Mouse (Mus musculus) c-Kit-positive CD71-positive TER-119-positive erythroid progenitor cells, embryonic 14.5 days (primary cell): ENCODE results near the gene Pex26.

Experiments used
- DNase-seq: peaks from one replicate; pipeline ENCODE4 v3.0.0-alpha.2; 2013; ENCODE audit warnings: low spot score

Pex26 gene

DNA sequence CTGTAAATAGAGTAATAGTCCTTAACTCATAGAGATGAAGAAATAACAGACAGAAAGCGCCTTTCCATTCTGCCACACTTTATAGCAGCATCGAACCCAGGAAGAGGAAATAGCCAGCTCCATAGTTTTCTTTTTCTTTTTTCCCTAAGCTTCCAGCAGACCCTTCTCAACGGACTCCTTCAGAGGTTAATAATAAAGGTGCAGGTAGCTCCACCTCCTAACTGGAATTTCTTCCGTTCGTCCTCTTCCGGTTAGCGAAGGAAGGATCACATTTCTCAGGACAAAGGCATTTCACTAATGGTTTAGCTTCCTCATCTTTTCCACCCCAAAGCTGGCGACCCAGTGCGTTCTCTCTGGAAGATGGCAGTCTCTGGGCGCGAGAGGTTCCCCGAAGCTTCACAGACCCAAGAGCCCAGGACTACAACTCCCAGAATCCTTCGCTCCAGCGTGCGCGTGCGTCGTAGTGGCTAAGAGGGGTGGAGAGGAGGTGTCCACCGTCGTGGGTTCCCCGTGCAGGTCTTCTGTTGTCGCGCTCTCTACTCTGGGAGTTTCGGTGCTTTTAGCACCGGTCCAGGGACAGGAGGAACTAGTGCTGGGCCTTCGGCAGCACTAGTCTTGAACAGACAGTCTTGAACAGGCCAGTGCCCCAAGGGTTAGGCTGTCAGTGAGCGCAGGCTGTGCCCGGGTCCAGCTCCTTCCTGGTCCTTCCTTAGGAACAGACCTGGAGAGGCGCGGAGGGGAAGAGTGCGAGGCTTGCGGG lies at the start of gene Pex26:
TSS of gene Pex26 (plus strand) at position 254 of the 760 bp plus-strand sequence.
- DNase-seq: peak; percentile 89

DNA sequence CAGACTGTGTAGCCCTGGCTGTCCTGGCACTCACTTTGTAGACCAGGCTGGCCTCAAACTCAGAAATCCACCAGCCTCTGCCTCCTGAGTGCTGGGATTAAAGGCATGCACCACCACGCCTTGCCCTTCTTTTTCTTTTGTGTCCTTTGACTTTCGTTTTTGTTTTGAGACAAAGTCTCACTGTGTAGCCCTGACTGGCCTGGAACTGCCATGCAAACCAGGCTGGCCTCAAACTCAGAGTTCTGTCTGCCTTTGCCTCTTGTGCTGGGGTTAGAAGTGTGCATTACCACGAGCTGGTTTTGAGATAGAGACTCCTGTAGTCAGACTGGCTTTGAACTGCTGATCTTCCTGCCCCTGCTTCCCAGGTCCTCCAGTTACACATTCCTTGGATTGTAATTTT lies 49.2 kb upstream of the Pex26 start:
- DNase-seq: no peak

DNA sequence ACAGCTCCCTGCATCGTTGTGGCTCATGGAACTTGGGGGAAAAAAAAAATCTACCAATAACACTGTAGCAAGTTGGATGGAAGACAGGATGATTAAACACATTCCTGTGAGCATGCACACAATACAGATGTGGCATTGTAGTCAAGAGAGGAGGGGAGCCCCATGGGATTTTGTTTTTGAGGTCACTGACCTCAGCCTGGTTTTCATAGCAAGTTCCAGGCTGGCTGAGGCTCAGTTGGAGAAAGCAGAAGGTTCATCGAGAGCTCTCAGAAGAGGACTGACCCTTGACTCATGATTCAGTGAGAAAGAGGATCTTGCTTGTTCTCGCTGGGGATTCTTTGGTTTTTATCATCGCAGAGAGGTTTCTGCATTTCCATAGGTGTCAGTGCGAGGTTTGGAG lies 48.6 kb upstream of the Pex26 start:
- no peak for DNase-seq

DNA sequence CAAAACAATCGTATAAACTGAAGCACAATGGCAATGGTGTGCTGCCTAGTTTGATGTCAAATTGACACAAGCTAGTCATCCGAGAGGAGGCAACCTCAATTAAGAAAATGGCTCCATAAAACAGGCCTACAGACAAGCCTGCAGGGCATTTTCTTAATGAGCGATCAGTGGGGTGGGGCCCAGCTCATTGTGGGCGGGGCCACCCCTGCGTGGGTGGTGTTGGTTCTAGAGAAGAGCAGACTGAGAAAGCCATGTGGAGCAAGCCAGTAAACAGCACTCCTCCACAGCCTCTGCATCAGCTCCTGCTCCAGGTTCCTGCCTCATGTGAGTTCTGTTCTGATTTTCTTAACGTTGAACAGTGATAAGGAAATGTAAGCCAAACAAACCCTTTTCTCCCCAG lies 46.2 kb upstream of the Pex26 start:
- peak; percentile 46 for DNase-seq

DNA sequence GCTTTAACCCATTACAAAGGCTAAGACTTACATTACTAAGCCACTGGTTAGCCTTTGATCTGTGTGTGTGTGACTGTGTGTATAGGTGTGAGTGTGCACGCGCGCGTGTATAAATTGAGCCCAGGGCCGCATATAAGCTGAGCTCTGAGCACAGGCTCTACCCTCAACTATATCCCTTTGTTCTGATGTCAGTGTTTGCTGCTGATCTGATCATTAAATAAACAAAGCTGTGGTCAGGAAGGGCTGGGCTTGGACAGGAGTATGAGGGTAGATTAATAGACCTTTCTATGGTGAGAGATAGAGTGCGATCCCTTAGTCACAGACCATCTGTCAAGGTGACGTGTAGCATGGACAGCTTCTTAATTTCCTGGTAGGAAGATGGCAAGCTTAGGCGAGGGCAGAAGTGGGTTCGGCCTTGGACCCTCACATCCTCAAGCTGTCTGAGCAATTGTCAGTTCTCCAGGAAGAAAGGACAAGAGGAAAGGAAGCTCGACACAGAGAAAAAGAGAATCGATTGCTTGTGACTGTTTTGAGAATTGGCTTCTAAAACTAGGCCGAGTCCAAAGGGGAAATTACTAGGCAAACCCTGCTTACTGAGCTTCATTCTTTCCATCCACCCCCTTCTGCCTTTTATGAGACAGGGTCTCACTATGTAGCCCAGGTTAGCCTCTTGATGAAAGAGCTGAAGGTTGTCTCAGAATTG lies 45.0 kb upstream of the Pex26 start:
- no peak for DNase-seq

DNA sequence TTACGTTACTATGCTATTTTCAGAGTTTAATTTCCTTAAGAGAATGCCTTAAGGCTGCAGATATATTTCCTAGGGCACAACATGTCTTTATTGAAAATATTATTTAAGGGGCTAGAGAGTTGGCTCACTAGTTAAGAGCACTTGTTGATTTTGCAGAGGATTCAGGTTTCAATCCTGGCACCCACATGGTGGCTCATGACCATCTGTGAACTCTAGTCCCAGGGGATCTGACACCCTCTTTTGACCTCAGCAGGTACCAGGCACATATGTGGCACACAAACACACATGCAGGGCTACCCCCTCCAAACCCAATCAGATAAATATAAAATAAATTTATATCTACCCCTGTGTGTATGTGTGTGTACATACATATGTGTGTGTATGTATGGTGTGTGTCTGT lies 44.2 kb upstream of the Pex26 start:
- no peak for DNase-seq

DNA sequence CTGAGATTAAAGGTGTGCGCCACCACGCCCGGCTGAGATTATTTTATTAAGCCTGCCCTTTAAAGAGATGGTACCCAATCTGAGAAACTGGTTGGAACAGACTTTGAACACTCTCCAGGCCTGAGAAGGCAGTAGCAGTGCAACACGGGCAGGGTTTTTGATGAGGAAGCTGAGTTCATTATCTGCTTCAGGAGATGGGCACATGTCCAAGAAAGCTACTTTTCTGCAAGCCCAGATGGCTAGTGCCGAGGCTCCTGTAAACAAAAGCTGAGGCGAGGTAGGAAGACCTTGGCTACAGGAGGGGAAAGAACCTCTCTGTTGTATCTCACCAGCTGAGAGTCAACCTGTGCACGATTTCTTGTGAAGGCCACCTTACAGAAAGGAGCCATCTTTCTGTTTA lies 41.2 kb upstream of the Pex26 start:
- no peak for DNase-seq

DNA sequence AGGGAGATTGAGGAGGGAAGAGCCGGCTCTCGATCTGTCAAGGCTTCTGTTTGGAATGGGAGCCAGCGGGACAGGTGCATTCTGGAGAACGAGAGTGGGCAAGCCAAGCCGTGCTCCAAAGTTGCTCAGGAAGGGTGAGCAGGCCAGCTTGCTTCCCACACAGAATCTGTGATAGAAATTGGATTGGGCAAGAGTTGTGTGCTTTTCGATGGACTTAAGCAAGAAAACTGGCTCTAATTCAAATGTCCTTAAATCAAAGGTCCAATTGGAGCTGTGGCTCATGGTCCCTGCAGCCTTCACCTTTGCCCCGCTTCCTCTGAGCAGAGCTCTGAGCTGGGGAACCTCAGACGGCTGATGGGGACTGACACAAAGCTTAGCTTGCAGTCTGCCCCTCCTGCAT lies 40.0 kb upstream of the Pex26 start:
- DNase-seq: no peak

DNA sequence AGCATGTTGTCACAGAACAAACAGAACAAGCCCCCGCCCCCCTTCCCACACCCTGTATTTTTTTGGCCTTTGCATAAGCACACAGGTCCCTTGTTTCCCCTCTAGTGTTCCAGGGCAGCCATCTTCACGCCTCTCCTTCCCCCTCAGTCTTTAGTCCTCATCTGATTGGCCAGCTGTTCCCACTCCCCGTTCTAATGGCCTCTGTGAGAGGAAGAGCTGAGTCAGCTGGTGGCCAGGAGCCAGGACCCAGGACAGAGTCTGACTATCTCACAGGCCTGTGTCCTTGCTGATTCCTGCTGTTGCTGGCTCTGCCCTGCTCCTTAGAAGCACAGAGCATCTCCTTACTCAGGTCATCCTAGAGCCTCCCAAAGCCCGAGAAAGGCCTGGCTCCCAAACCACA lies 39.4 kb upstream of the Pex26 start:
- no peak for DNase-seq

DNA sequence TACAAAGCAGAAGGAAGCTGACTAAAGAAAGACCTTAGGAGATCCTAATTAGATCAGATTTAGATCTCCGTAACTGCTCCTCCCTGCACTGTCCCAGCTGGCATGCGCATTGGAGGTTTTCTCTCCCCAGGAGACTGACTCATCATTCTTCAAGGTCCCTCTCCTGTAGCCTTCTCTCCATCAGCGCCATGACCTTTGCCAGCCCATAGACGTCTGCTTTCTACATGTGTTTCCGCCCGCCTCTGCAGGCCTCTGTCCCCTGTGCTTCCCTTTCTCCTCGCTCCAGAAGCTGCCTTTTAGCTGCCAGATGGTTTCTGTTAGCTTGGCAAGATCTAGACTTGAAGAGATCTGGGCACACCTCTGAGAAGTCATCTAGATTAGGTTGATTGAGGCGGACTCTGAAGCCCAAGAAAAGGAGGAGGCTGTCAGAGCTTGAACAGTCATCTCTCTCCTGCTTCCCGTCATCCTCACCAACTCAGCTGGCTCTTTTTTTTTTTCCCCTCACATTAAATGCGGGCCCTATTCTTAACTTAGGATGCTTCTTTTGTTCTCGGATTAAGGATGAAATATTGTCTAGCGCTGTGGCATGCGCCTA lies 38.4 kb upstream of the Pex26 start:
- no peak for DNase-seq

DNA sequence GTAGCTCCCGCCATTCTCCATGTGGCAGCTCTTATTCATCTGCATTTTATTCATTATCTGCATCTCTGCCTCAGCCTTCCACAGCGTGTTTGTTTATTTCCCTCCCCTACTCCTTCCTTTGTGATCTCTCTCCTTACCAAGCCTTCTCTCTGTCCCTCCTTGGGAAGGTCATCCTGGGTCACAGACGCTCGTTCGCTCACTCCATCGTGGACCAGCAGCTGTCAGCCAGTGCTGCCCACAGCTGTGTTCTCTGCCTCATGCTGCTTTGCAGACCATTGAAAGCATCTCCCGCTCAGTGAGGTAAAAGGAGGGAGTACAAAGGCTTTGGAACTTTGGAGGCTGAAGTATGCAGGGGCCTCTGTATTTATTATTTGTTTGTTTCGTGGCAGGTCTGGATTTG lies 37.6 kb upstream of the Pex26 start:
- DNase-seq: no peak

DNA sequence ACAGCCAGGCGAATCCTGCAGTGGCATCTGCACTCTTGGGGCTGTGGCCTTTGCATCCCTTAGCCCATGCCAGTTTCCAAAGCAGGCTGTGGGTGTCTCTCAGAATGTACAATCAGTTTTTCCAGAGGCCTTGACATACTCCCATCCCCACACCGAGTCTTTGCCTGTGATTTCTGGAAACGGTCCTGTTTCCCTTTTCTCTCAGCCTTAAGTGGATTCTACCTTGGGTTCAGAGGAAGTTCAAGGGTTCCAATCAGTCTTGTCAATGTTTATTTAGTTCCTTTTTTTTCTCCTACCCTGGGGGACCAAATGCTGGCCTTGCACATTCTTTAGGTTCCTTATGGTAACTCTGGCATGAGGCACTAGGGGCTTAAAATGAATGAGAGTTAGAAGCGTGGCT lies 36.7 kb upstream of the Pex26 start:
- DNase-seq: no peak

DNA sequence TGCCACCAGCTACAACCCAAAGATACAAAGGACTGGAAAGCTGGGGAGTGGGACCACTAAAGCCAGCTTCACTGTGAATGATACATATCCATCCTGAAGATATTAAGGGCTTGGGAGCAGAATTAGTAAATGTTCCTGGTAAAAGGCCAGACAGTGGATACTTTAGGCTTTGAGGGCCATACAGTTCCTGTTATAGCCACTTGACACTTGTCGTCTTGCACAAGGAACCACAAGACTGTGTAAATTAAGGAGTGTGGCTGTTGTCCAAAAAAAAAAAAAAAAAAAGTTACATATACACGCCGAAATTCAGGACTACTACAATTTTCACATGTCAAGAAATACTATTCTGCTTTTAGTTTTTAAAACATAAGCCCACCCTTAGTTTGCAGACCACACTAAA lies 35.1 kb upstream of the Pex26 start:
- no peak for DNase-seq

DNA sequence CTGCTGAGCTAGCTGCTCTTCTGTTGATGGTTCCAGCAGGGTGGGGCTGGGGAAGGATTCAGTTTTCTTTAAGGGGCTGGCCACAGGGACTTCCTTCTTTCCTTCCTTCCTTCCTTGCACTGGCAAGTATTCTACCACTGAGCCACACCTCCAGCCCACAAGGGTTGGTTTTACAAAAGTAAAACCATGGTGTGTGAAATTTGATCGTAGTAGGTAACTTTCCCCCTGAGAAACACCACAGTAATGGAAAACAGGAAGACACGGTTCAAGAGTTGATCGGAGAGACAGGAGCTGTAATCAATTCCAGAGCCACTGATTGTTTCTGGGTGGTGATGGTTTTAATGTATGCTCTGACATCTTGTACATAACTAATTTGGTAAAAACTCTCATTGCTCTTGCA lies 34.0 kb upstream of the Pex26 start:
- no peak for DNase-seq

DNA sequence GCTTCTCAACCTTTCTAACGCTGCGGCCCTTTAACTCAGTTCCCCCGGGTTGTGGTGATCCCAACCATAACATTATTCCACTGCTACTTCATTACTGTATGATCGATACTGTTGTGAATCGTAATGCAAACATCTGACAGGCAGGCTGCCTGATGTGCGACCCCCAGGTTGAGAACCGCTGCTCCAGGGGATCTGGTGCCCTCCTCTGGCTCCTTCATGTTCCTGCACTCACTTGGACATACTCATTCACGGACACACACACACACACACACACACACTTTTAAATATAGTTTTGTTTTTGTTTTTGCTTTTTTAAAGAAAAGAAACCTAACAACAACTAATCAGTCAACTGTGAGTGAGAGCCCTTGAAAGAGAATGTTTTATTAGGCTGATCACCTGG lies 33.3 kb upstream of the Pex26 start:
- no peak for DNase-seq

DNA sequence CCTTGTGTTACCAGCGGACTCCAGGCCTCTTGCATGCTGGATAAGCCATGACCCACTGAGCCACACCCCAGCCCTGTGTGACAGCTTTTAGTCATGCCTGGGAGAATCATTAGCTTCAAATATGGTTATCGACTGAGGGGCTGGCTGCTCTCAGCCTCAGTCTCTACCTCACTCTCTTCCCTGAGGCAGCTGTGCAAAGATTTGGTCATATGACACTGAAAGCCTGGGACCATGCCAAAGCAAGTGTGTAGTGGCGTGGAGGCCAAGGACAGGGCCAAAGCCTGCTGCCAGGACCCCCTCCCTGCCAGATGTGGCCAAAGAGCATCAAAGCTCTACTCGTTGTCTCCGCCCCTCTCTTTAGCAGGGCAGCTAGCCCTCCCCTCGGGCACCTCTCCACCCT lies 31.7 kb upstream of the Pex26 start:
- DNase-seq: no peak

DNA sequence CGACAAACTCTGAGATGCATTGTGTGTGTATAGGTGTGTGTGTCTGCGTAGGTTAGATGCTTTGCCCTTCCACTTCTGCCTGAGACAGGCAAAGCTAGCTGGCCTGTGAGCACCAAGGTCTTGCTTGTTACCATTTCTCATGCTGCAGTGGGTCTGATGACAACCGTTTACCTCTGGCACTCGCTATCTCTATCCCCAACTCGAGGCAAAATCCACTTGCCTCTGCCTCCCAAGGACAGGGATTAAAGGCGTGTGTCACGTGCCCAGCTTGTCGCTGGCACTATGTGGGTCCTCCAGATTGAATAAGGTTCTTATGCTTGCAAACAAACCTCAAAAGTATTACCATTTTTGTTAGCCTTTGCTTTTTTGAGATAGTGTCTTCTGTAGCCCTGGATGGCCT lies 30.3 kb upstream of the Pex26 start:
- DNase-seq: no peak

DNA sequence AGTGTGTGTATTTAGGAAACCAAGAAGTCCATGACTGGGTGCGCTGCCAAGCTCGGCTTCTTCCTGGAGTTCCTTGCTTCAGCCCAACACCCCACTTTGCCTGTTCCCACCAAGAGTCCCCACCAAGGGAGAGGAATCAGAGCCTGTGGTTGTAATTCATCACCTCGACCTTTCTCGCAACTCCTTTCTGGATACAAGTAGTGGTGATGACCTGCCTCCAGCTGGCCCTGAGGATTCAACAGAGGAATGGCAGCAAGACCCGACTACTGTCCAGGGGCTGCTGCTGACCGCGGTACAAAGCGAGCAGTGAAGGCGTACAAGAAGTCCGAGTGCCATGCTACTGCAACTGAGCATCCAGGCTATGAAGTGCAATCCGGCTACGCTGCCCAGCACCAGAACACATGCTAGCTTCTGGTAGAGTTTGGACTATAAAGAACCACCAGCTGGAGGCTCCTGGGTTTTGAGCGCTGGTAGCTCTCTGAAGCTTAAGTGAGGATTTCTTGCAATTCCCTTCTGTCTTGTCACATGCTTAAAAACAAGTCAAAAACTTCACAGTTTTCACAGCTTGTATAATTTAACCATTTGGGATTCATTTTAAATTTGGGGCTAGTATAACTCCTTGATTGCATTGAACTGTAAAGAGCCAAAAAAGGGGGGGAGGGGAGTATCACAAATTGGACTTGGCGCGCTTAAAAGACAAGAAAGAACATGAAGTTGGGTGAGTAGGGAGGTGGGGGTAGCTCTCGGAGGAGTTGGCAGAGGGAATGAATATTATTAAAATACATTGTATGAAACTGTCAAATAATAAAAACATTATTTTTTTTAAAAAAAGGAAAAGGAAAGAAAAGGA lies 28.8 kb upstream of the Pex26 start:
- no peak for DNase-seq

DNA sequence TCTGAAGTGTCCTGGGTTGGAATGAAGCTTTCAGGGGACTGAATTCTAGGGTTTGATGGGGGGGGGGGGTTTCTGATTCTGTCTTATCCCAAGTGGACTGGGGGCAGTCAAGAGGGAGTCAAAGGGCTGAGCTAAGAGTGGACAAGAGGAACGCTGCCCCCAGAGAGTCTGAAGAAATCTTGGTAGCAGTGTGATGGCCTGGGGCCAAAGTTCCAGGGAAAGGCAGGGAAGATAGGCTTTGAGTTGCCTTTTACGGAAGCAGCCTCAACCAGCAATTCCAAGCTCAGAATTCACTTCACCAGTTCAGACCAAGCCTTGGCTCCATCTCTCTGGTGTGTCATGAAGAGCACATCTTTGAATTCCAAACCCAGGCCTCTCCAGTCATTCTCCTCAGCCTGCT lies 27.4 kb upstream of the Pex26 start:
- DNase-seq: no peak

DNA sequence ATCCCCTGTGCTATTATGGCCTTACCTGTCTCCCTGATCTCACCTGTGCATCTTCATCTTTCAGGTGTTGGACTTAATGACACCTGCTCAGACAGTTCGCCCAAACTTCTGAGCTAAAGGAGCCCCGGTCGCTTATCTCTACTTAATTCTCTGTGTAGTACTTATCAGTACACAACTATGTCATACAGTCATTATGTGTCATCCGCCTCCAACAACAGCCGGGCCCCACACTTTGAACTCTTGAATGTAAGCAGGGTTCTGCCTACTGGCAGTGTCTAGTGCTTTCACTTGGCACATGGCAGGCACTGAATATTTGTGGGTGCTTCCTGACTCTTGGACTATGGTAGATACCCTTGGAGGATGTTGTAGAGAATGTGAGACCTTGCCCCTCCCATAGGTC lies 23.9 kb upstream of the Pex26 start:
- no peak for DNase-seq

DNA sequence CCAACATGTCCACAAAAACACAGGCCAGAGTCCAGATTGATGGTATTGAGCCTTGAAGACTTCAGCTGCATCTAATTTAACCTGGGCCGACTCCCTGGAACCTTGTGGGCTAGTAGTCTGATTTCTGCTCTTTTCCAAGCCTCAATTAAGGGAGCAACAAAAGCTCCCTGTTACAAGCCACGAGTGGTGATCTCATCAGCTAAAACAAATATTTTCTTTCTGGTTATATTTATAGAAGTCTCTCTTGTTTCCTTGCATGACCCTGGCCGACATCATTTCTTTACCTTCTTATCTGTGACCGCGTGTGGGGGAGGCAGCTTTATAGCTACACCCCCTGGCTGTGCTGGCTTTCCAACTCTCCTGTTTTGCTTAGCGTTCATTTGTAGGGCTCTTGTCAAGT lies 23.3 kb upstream of the Pex26 start:
- DNase-seq: no peak

DNA sequence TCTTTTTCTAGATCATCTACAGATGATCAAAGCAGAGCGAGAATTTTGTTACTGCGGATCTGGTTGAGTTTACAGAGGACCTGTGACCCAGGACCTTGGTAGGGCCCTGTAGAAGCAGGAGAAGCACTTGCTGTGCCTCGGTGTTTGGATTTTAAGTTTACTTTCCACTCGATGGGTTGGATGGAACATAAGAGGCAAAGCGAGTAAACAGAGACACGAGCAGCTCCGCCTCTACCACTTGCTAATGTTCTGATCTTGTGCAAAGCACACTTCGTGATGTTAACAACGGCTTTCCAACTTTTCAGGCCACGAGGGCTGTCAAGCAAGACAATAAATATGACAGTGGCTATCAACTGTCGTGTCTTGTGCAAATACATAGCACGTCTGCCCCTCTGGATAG lies 20.9 kb upstream of the Pex26 start:
- DNase-seq: no peak

DNA sequence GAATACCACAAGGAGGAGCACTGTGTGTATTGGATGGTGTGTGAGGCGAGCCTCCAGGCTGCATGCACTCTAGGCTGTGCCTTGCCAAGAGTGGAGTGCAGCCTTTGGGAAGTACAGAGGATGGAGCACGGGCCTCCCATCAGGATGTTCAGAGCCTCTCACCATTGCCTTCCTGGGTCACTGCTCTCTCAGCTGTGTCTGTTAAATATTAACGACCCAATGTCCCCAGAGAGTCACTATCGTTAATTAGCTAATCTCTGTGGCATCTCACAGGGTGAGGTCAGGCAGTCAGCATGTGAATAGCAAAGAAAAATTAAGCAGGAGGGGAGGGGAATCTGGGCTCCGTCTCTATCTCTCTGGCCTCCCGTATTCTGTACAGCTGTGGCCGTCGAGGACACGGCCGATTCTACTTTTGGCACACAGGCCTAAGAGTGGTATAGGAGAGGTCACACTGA lies 17.3 kb upstream of the Pex26 start:
- no peak for DNase-seq
